Mouse (Mus musculus): Measurements from ENCODE around the gene Slc12a8.

Gene Slc12a8

DNA sequence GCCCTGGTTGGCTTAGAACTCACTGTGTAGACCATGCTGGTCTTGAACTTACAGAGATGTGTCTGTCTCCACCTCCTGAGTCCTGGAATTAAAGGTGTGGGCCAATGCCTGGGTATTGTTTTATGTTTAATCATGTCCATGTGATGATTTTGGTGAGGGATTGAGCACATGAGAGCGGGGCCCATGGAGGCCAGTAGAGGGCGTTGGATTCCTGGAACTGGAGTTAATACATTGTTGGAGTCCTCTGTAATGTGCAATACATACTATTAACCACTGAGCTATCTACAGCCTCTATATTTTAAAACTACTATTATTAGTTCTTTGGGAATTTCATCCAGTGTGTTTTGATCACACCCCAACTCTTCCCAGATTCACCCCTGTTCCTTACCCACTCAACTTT lies 27.2 kb downstream of the Slc12a8 start:
- no peak for DNase-seq (ENCODE audit: low spot score in 2 of 2)

DNA sequence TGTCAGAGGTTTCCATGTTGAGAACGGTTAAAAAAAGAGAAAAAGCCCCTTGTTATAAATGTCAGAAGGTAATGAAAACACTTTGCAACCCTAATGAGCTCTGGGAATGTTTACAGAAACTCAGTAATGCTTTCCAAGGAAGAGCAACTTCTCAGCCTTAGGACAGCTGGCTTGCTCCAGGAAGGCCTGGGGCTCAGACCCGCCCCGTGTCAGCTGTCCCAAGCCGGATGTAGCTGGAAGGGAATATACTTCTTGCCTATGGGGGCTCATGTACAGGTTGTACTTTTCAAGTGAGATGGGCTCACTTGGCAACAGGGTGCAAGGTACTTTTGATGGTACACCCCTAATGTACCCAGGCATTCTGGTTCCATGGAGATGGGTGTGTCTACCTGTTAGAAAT lies 28.4 kb downstream of the Slc12a8 start:
- DNase-seq (ENCODE audit: low spot score in 2 of 2), result no peak

DNA sequence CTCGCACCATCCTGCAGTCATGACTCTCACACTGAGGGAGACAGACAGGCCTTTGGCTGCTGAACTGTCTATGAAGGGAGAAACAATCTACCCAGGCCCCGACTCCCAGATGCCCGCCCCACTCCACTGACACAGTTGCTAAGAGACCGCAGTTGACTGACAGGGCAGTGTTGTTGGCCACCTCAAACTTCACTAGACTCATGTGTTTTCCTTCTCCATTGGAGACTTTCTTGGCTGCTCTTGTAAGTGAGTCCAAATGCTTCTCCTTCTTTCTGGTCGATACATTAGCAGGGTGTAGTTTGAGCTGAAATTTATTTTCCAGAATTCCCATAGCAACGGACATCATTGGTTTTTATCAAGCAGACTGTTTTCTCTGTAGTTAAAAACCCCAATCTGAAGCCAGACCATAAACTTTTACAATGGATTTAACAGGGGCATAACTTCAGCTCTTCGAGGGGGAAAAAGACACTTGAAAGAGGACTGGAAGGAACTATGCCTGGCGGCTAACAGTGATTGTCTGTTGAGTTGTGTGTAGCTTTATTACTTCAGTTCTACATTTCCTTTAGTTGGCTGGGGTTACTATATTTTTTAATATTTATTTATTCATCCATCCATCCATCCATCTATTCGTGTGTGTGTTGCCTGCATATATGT lies 36.7 kb downstream of the Slc12a8 start:
- no peak for DNase-seq (ENCODE audit: low spot score in 2 of 2)

DNA sequence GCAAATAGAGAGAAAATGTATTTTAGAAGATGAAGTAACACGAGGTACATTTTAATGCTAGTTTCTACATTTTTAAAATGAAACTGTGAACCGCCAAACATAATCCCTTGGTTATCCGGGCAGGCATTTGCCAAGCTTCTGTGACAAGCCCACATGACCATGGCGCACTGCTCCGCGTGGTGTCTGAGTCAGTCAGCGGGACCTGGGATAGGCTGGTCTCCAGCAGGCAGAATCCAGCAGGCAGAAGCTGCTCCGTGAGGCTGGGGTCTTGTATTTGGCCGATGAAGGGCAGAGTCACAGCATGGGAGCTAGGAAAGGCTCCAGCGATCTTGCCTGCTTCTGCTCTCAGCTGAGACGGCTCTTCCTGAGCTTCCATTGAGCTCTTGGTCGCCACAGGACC lies 41.0 kb downstream of the Slc12a8 start:
- DNase-seq (ENCODE audit: low spot score in 2 of 2), result no peak

DNA sequence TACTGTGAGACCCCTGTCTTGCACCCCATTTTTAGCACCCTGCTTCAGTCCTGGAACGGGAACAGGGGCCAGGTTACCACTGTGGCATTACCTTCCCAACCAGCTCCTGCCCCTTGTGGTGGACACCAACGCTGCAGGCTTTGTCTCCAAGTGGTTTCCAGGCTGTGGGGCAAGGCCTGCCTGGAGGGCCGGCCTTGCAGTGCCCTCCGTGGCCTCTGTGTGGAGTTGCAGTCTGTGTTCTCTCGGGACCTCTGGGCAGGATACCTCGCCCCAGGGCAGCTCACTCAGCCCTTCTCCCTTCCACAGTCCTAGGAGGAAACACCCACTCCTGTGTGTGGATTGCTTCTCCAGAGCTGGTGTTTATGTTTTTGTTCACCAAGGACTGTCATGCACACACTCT lies 43.2 kb downstream of the Slc12a8 start:
- peak; percentile 27 to 75 for DNase-seq (ENCODE audit: low spot score in 2 of 2)

DNA sequence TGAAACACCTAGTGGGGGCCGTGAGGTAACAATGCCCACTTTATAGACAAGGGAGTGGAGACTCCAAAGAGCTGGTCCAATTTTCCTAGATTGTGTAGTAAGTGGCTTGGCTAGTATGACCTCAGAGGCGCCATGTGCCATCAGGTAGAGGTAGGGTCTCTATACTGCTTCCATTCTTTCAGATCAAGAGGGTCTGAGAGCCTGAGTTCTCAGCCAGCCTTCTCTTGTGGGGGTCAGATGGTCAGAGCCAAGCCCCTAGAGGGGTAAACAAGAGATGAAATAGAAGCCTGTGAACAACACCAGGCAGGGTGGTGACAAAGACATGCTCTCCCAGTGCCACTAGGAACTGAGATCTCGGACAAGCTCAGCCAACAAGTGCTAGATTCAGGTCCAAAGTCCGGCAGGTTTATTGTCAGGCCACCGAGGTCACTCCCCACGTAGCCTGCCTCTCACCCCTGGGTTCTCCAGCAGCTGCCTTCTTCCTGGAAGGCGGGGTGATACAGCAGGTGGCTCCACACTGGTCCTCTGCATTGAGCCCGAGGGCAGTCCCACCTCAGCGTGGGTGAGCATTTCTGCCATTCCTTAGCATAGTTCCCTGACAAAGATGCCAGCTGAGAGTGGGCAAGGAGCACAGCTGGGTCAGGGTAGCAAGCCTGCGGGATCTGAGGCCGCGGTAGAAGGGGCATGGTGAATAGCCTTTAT lies 44.3 kb downstream of the Slc12a8 start:
- no peak for DNase-seq (ENCODE audit: low spot score in 2 of 2)

DNA sequence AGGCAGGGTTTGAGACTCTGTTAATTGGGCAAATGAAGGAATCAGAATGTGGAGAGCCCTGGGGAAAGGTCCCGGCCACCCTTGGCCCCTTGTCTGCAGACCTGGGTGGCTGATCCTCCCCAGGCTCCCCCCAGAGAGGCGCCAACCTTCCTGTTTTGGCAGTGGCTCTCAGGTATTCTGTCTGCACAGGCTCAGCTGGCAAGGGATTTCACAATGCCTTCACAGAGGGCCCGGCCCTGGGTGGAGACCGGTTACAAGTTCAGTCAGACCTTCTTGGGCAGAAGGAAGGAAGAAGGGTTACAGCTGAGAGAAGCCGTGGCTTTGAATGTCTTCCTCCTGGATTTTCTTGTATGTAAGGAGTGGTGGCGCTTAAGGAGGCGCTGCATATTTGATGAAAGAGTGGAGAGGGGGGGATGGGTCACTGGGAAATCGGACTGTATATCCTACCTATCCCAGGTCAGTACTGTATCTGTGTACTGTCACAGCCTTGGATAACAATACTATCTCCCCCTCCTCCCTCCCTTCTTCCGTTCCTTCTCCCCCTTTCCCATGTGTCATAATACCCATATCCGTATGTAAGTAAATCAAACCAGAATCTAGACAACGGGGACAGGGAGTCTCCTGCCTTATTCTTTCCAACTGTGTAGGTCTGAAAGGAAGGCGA lies 45.9 kb downstream of the Slc12a8 start:
- no peak for DNase-seq (ENCODE audit: low spot score in 2 of 2)

DNA sequence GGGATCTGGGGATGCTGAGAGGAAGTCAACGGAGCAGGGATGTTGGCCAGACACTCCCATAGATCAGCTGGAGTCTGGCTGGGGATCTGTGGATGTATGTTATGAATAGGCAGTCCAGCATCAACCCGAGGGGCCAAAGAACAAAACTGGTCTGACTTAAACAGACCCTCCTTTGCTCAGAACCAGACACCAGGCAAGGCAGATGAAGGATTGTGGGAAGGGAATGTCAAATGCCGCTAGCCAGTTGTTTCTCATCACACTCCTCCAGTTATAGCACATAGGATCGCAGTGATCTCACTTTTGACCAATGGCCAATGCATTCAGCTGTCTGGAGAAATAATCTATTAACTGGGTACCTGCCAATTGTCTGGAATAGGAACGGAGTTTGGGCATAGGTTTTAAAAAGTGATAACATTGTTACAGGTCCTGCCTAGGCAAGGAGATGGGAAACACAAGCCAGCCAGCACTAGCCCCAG lies 46.4 kb downstream of the Slc12a8 start:
- no peak for DNase-seq (ENCODE audit: low spot score in 2 of 2)

DNA sequence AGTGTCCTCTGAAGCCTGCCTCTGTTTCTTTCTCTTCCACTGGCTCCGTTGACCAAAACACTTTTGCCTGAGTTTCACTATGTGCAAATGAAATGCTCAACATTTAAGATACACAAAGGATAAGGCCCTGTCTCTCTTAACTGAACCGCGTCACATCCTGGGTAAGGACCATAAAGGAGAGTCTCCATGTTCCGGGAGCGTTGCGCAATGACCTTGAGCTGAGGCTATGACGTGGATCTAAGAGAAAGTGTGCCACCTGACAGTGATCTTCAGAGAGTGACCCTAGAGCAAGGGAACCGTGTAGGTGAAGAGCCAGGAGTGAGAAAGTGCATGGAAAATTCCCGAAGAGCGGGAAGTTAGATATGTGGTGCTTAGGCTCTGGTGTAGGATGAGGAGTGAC lies 49.3 kb downstream of the Slc12a8 start:
- DNase-seq (ENCODE audit: low spot score in 2 of 2), result no peak

DNA sequence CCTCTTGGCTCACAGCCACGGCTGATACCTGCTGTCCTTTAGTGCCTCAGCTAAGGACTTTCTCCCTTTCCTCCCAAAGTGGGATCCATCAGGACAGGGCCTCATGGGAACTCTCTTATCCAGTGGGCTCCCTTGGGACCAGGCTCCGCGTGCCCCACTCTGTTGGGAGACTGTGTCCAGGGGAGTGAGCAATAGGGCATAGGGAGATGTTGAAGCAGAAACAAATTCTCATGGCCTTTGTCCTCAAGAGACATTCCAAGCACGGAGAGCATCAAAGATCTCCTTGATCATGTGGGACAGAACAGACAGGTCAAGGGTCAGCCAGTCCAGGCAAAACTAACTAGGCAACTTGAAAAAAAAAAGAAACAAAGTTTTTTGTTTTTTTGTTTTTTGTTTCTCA lies 50.6 kb downstream of the Slc12a8 start:
- no peak for DNase-seq (ENCODE audit: low spot score in 2 of 2)

DNA sequence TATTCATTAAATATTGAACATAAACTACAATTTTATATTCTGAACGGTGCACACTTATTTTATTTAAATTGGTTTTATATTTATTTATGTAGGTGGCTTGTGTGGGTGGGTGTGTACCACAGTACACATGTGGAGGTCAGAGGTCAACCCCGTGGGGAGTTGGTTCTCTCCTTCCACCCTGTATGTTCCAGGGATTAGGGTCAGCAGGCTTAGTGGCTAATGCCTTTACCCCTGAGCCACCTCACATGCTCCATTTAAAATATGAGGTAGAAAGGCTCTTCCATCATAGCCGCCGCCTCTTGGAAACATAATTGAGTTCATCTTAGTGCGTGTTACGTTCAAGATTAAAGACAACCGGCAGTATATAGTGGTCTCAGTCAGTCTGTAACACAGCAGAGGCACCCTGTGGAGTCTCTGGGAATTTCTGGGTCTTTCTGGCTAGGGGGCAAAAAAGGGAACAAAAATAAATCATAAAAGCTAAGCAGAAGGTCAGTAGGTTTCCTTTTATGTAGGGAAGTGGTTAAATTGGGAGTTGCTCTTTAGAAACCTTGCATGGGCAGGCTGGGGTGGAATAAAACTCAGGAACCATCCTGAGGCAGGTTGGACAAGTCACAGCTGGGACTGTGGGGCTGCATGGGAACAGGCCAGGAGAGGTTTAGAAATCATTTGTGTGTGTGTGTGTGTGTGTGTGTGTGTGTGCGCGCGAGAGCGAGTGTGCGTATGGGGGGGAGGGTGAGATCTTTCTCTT lies 51.3 kb downstream of the Slc12a8 start:
- DNase-seq (ENCODE audit: low spot score in 2 of 2), result no peak

DNA sequence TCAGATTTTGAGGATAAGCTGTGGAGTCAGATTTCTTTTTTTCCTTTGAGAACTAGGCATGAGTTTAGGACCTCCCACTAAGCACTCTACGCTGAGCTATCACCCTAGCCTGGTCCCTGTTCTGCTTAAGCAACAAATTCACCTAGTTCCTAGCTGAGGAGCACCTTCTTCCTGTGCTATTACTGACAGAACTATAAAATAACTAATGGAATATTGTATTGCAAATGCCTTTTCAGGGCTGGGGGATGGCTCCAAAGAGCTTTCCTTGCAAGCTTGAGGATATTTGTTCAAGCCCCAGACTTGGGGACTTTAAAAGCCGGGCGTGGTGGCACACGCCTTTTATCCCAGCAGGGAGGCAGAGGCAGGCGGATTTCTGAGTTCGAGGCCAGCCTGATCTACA lies 55.5 kb downstream of the Slc12a8 start:
- DNase-seq (ENCODE audit: low spot score in 2 of 2), result no peak

DNA sequence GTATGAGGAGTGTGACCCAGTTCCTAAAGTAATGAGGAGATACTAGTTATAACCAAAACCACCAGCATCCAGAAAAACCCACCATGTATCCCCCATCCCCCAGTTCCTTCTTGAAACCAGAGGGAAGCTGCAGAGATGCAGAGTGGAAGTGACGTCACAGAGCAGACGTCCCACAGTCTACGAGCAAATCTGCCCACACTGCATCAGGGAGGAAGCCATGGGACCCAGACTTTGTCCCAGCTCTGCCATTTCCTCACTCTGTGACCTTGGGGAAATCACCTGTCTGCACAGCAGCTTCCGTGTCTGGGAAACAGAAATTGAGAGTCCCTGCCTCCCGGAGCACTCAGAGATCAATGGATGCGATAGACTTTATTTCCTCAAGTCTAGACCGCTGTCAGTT lies 56.6 kb downstream of the Slc12a8 start:
- DNase-seq (ENCODE audit: low spot score in 2 of 2), result no peak

DNA sequence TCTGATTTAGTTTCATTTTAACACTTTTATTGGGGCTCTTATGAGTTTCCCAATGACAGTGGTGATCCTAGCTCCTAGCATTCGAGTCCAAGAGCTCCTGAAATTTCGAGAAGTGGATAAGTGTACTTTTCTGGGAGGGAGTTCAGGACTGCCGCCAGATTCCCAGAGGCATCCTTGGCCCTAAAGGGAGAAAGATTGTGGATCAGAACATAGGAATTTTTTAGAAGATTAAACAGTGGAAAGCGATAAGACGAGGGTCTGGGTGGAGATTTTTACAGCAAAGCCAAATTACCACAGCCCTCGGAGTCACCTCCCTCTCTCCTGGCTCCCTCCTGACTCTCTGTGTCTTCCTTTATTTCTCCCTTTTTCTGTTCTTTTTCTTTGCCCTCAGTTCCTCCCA lies 58.6 kb downstream of the Slc12a8 start:
- no peak for DNase-seq (ENCODE audit: low spot score in 2 of 2)

DNA sequence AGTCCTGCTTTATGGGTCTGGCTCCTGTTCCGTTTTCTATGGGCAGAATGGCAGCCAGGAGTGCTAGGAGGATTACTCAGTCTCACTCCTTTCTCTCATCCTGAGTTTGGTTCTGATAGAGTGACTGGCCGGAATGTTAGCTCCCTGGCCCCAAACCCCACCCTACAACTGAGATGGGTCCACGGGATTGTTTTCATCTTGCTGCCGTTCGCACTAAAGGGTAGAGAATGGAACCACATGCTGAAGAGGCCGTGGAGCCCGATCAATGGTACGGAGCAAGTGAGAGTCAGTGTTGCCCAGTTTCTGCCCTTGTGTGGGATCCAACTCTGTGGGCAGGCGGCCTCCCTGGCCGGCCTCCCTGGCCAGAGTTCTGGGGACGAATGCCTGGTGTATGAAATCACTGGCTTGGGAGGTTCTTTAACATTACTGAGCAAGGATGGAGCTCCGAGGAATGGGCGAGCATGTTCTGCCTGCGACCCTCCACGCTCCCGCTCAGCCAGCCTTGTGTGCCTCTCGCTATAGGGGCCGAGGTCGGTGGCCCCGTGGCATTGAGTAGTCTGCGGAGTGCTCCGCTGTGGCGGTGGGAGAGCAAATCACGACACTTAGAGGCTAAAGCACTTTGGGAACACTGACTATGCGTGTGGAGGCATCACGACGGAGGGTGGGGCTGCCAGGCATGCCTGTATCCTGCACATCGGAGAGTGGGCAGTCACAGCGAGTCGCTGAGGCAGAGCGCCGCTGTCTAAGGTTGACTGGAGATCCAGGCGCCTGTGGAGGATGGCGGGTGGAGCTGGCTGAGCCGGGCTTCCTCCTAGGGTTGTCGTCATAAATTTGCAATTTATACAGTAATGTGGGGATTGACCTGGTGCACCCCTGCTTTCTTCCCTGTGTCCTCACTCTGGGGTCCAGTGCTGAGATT lies 59.4 kb downstream of the Slc12a8 start:
- no peak for DNase-seq (ENCODE audit: low spot score in 2 of 2)

DNA sequence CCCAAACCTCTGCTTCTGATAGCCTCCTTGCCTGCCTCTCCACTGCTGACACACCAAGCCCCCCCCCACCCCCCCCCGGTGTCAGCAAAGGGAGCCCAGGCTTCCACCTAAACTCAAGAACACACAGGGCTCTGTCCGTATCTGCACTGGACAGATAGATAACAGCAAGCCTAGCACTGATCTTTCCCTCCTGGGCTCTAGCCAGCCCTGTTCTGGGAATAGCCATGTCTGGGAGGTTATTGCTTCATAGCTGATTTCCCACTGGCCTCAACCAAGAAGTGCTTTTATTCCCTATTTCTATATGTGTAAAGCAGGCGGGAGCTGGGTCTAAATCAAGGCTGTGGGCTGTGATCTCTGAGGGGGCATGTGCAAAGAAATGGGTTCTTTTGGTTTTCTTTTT lies 61.3 kb downstream of the Slc12a8 start:
- no peak for DNase-seq (ENCODE audit: low spot score in 2 of 2)

DNA sequence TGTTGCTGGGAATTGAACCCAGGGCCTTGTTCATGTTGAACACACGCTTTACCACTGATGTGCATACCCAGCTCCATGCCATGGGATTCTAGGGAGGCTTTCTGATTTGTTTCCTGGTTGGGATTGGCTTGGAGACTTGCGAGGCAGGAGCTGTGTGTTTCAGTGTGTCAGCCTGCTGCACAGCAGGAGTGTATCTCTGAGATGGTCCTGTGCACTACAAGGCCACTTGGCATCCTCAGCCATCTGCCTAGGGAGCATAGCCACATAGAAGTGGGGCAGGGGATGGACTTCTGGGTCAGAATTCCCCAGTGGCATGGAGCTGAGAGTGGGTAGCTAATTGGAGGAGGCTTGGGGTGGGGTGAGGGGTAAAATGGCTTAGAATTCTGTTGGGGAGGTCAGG lies 63.2 kb downstream of the Slc12a8 start:
- no peak for DNase-seq (ENCODE audit: low spot score in 2 of 2)

DNA sequence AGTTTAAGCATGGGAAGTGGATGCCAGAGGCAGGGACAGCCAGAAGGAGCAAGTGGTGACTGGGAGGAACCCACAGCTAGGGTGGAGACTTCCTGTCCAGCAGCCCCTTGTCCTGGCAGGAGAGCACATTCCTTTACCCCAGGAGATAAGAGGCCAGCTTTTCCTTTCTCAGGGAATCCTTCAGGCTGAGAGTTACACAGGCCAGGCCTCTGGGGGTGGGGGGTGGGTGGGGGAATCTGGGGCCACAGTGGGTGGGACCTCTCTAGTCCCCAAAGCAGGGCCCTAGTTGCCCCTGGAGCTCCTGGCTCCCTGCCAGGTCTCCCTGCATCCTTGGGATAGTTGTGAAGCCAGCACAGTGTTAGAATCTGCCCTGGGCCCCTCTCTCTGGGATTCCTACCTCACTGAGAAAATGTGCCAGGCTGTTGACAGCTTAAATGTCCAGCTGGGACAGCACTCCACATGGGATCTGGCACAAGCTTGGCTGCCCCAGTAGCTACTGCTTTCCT lies 63.7 kb downstream of the Slc12a8 start:
- DNase-seq (ENCODE audit: low spot score in 2 of 2), result no peak

DNA sequence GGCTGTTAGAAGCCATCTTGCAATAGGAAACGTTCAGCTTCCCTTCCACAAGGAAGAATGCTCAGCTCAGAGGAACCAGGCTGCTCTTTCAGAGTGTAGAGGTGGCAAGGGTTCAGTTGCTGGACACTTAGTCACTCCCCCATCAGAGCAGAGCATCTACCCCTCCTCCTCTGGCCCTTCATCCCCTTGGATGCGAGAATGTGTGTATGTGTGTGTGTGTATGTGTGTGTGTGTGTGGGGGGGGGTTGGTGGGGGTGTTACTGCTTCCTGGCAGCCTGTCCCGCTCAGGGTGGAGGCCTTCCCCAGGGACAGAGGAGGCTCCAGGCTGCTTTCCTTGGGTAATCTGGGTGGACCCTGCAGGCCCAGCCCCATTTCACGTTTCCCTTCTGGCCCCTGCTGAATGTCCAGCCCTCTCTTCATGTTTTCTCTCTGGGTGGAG lies 64.6 kb downstream of the Slc12a8 start:
- no peak for DNase-seq (ENCODE audit: low spot score in 2 of 2)

DNA sequence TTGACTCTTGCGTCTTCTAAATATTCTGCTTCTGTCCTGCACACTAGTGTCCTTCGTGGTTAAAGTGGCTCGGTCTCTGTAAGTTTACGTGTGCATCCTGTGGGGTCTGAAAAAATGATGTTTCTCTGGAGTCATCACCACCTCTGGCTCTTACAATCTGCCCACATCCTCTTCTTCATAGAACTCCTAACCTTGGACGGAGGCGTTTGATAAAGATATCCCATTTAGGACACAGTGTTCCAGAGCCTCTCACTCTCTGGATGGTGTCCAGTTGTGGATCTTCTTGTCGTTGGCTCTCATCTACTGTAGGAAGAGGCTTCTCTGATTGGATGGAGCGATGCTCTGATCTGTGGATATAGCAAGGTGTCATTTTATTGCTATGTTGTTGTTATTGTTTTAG lies 65.4 kb downstream of the Slc12a8 start:
- DNase-seq (ENCODE audit: low spot score in 2 of 2), result no peak

DNA sequence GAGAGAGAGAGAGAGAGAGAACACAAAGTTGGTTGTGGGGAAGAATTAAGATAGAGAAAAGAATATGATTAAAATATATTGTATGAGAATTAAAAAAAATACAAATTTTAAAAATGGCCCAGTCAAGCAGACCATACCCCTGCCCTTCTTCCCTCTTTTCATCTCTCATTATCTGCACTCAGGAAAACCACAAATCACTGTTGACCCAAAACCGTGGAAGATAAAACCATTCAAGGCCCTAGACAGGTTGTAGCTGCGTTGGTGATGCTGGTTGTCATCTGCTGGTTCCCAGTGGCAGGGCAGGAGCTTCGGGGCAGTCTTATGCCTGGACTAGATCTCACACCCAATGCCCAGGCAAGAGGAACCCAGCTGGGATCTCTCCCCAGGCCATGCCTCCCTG lies 66.2 kb downstream of the Slc12a8 start:
- no peak for DNase-seq (ENCODE audit: low spot score in 2 of 2)
